Mouse (Mus musculus) small intestine, adult 2 months (tissue): ENCODE measurements around the gene Hps3. TPM values are rescaled to one million over a fixed set of nuclear protein-coding genes. Genes with fewer than 3 reads are reported as not detected.
"Not testable (repeated sequence)": the region's sequence is repeated elsewhere in the genome, so short reads cannot be mapped to it uniquely, and the experiment has no call there.

Experiments
- H3K27ac ChIP-seq: fragments of 200-500 bp; 2 replicates; pipeline ENCODE4 v1.5.1; 2012; ENCODE audit warnings: low read depth, low read length, control low read depth, inconsistent platforms; ENCODE audit not compliant: insufficient read depth
- H3K27me3 ChIP-seq: fragments of 200-500 bp; 2 replicates; pipeline ENCODE4 v1.6.1; 2012; ENCODE audit warnings: mild to moderate bottlenecking, moderate library complexity, low read length, inconsistent platforms; ENCODE audit not compliant: control insufficient read depth, insufficient read depth
- H3K36me3 ChIP-seq: fragments of 200-500 bp; 2 replicates; pipeline ENCODE4 v1.6.1; 2012; ENCODE audit warnings: mild to moderate bottlenecking, low read length, control low read depth, inconsistent platforms; ENCODE audit not compliant: control insufficient read depth, insufficient read depth
- H3K4me1 ChIP-seq: fragments of 200-500 bp; 2 replicates; pipeline ENCODE4 v1.6.1; 2012; ENCODE audit warnings: low read length, inconsistent platforms, mixed read lengths; ENCODE audit not compliant: control insufficient read depth, insufficient read depth, insufficient read length
- H3K4me3 ChIP-seq: fragments of 200-500 bp; 2 replicates; pipeline ENCODE4 v1.5.1; 2012; ENCODE audit warnings: low read depth, mild to moderate bottlenecking, control low read depth, inconsistent platforms, low read length, moderate library complexity
- CTCF ChIP-seq: fragments of 200-500 bp; IDR thresholded peaks from 2 replicates; pipeline ENCODE4 v1.5.1; 2012; ENCODE audit warnings: low read depth, mild to moderate bottlenecking, control low read depth, inconsistent platforms, low read length, moderate library complexity, mixed read lengths; ENCODE audit not compliant: insufficient replicate concordance, insufficient read length; ENCODE audit errors: extremely low read depth
- POLR2A ChIP-seq: fragments of 200-500 bp; IDR thresholded peaks from 2 replicates; pipeline ENCODE4 v1.6.1; 2012; ENCODE audit warnings: low read depth, mild to moderate bottlenecking, control low read depth, inconsistent platforms, low read length, moderate library complexity
- WGBS: fragments of 180-500 bp; shearing (Covaris S2); methylation state at CpG from one replicate; pipeline ENCODE4 v1.1.7; 2018; 5-methylcytosine and 5-hydroxymethylcytosine counted together
- polyA plus RNA-seq: library from polyadenylated mRNA; depleted of rRNA; stranded (reverse); fragments of >200 nt; gene quantifications from 2 replicates; pipeline ENCODE4 v1.2.3, GENCODE M21; 2012; rRNA removed

Hps3 gene
- polyA plus RNA-seq, 1 experiment = 25.3 TPM

- no peaks in the 10 kb centered on the region for H3K27me3 ChIP-seq
- no peak overlapping the region for H3K4me3 ChIP-seq
- H3K36me3 ChIP-seq = no peaks in the 10 kb centered on the region
- TF ChIP-seq POLR2A (no peak), CTCF (no peak)
- H3K4me1 ChIP-seq = no peaks in the 10 kb centered on the region
- 63% methylated on average over 3 of the region's 3 CpGs for WGBS
- H3K27ac ChIP-seq = no peak overlapping the region
Measured at GRCm38 (mm10) chr3:19960570-19961114, 74.5 kb downstream of the Hps3 start.

GRCm38 (mm10) chr3:19958983-19959382 lies 76.1 kb downstream of the Hps3 start:
- Histone ChIP-seq H3K36me3 (no peaks in the 10 kb centered on the region), H3K4me3 (no peak overlapping the region), H3K4me1 (no peaks in the 10 kb centered on the region; the same call in 1 of the 2 replicates), H3K27me3 (no peaks in the 10 kb centered on the region), H3K27ac (no peak overlapping the region)
- 71% methylated on average over 1 of the region's 1 CpGs for WGBS
- TF ChIP-seq POLR2A (no peak), CTCF (no peak)

- Histone ChIP-seq H3K36me3 (no peaks in the 10 kb centered on the region), H3K27ac (no peak overlapping the region), H3K4me3 (no peak overlapping the region), H3K4me1 (no peaks in the 10 kb centered on the region; the same call in 1 of the 2 replicates), H3K27me3 (no peaks in the 10 kb centered on the region)
- no peak for TF ChIP-seq POLR2A
- TF ChIP-seq CTCF = no peak
Measured at GRCm38 (mm10) chr3:19958031-19958430, 77.1 kb downstream of the Hps3 start.

GRCm38 (mm10) chr3:19956885-19957284 lies 78.2 kb downstream of the Hps3 start, which contains the start of gene Cp:
TSS of gene Cp (plus strand) at chr3:19957054.
- 55% methylated on average over 5 of the region's 5 CpGs for WGBS
- no peaks in the 10 kb centered on the region for H3K36me3 ChIP-seq
- H3K27ac ChIP-seq = no peak within 1 kb of the TSS
- H3K4me1 ChIP-seq = no peaks in the 10 kb centered on the region; the same call in 1 of the 2 replicates
- no peak for TF ChIP-seq CTCF
- no peak within 1 kb of the TSS for H3K4me3 ChIP-seq
- no peaks in the 10 kb centered on the region for H3K27me3 ChIP-seq

- Histone ChIP-seq H3K27me3 (no peaks in the 10 kb centered on the region), H3K36me3 (no peaks in the 10 kb centered on the region), H3K4me3 (no peak overlapping the region), H3K4me1 (peaks cover 4% of the 10 kb centered on the region; the same call in 1 of the 2 replicates), H3K27ac (no peak overlapping the region)
- TF ChIP-seq POLR2A (no peak), CTCF (no peak)
- 11% methylated on average over 3 of the region's 3 CpGs for WGBS
Measured at GRCm38 (mm10) chr3:19953865-19954264, 81.2 kb downstream of the Hps3 start.

GRCm38 (mm10) chr3:19953425-19953824 lies 81.7 kb downstream of the Hps3 start:
- H3K36me3 ChIP-seq = no peaks in the 10 kb centered on the region
- peaks cover 4% of the 10 kb centered on the region; the same call in 1 of the 2 replicates for H3K4me1 ChIP-seq
- H3K27ac ChIP-seq = peak overlapping the region; percentile 13; the same call in 1 of the 2 replicates
- H3K4me3 ChIP-seq = no peak overlapping the region
- no peak for TF ChIP-seq CTCF
- TF ChIP-seq POLR2A = no peak
- H3K27me3 ChIP-seq = no peaks in the 10 kb centered on the region
- WGBS = 81% methylated on average over 1 of the region's 1 CpGs

GRCm38 (mm10) chr3:19949401-19949800 lies 85.7 kb downstream of the Hps3 start:
- not testable (repeated sequence) for H3K36me3 ChIP-seq, H3K4me1 ChIP-seq, H3K4me3 ChIP-seq, H3K27me3 ChIP-seq, H3K27ac ChIP-seq
- 49% methylated on average over 1 of the region's 1 CpGs for WGBS

GRCm38 (mm10) chr3:19948552-19948951 lies 86.6 kb downstream of the Hps3 start:
- peaks cover 4% of the 10 kb centered on the region; the same call in 1 of the 2 replicates for H3K4me1 ChIP-seq
- no peaks in the 10 kb centered on the region for H3K36me3 ChIP-seq
- no peak overlapping the region for H3K27ac ChIP-seq
- no peaks in the 10 kb centered on the region for H3K27me3 ChIP-seq
- TF ChIP-seq POLR2A = no peak
- no peak for TF ChIP-seq CTCF
- H3K4me3 ChIP-seq = no peak overlapping the region

Other genes starting within 250 kb of the Hps3 start
- gene Cp, start 78.3 kb downstream of the Hps3 start, polyA plus RNA-seq = 0.71 and 1.0 TPM in 2 replicates
- gene Hltf, start 22.5 kb upstream of the Hps3 start, polyA plus RNA-seq = 0.75 and 1.4 TPM in 2 replicates
- 3.3 and 4.3 TPM in 2 replicates for gene Gyg, start 120.0 kb upstream of the Hps3 start, polyA plus RNA-seq
- gene Cpa3, start 206.9 kb upstream of the Hps3 start, polyA plus RNA-seq = 0.18 TPM in 1 of 2 replicates, not detected in the other
- 1.4 and 762 TPM in 2 replicates for gene Cpb1, start 240.4 kb upstream of the Hps3 start, polyA plus RNA-seq